Mouse (Mus musculus): Measurements from ENCODE around the gene Grid2ip.

Gene Grid2ip

DNA sequence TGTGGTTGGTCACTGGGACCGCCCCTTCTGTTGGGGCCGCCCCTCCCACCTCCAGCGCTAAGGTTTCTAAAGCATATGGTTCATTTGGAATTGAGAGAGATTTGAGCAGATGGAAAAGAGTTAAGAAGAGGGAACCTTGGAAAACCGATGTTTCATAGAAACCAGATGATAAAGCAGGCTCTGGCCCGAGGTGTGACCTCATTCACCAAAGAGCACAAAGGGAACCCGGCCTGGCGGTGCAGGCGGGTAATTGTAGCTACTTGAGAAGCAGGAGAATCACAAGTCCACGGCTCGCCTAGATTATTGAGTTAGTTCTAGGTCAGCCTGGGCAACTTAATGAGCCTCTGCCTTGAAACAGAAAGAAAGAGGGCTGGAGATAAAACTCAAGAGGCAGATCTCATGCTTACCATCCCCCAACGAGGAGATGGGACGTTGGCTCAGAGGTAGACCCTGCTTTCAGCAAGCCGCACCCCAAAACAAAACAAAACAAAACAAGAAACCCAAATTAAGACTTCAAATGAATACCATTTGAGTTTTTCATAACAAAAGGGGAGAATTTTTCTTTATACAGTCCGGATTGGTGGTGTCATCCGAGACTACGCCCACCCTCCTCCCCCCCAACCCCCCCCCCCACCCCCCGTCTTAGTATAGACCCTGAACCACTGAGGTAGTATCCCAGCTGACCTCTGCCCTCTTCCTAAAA lies at the start of gene Grid2ip:
TSS of gene Grid2ip (plus strand) at position 653 of the 703 bp plus-strand sequence.
- in situ Hi-C loops (cut with MboI, MseI): no loop called here

DNA sequence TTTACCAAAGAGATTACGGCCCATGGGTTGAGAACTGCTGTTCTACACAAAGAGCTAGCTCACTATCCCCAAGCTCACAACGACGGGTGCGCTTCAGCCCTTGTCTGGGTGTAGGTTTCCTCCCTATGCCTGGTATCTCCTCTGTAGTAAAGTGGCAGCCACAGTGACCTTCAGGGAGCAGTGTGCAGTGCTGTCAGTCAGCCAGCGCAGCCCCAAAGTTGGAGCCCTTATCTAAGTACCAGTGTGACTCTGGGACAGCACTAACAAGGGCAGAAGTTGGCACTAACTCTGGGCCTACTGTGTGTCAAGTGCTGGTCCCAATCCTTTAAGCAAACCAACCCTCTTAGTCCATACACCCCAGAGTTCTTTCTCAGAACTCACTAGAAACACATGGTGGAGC lies 48.3 kb upstream of the Grid2ip start:
- in situ Hi-C loops (cut with MboI, MseI): no loop called here

GRCm38 (mm10) chr5:143309916-143310315 lies 47.2 kb upstream of the Grid2ip start:
- in situ Hi-C loops (cut with MboI, MseI): no loop called here

- in situ Hi-C loops (cut with MboI, MseI): no loop called here
Observed at GRCm38 (mm10) chr5:143311886-143312285, 45.3 kb upstream of the Grid2ip start.

GRCm38 (mm10) chr5:143314183-143314729 lies 42.9 kb upstream of the Grid2ip start:
- in situ Hi-C loops (cut with MboI, MseI): no loop called here

DNA sequence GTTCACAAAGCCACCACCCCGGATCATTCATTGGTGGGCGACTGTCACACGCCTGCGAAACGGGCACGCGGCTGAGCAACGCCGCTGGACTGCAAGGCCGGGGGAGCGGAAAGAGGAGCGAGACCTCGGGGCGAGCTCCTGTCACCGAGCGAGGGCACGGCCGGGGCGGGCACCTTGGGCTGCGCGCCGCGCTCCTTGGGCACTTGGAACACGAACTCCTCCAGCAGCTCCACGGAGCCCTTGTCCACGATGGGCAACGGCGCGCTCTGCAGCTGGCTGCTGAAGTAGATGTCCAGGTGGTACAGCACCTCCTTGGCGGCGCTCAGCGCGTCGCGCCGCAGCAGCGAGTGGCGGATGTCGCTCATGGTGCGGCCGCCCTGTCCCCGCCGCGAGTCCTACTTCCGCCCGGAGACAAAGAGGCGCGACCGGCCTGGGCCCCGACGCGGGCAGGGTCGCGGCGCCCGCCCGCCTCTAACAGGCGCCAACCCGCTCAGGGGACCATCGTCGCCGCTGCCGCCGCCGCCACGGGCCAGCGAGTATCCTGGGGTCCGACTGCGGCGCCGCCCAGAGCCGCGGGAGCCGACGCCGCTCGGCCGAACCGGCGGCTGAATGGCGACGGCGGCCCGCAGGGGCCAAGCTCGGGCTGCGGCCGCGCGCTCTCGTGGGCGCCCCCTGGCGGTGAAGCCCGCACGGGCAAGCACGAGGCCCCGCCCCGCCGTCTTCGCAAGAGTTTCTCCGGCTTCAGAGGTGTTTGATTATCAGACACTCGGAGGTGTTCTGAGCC lies 42.2 kb upstream of the Grid2ip start, which contains the start of gene E130309D02Rik:
TSS of gene E130309D02Rik (minus strand) at position 631 of the 784 bp plus-strand sequence.
- in situ Hi-C loops (cut with MboI, MseI): no loop called here

DNA sequence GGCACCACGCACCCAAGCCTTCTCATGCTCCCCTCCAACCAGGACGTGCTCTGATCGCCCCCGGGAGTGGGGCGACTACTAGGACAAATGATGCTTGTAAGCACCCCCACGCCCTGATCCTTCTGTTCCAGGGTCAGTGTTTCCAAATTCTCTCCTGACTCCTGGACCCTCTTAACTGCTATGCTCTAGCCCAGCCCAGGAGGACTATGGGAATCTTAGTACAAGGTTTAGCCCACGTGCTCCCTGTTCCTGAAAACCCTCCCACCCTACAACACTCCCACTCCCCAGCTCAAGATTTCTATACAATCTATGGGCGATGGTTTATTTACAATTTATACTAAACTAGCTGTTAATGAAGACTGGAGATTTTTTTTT lies 41.6 kb upstream of the Grid2ip start:
- in situ Hi-C loops (cut with MboI, MseI): no loop called here

DNA sequence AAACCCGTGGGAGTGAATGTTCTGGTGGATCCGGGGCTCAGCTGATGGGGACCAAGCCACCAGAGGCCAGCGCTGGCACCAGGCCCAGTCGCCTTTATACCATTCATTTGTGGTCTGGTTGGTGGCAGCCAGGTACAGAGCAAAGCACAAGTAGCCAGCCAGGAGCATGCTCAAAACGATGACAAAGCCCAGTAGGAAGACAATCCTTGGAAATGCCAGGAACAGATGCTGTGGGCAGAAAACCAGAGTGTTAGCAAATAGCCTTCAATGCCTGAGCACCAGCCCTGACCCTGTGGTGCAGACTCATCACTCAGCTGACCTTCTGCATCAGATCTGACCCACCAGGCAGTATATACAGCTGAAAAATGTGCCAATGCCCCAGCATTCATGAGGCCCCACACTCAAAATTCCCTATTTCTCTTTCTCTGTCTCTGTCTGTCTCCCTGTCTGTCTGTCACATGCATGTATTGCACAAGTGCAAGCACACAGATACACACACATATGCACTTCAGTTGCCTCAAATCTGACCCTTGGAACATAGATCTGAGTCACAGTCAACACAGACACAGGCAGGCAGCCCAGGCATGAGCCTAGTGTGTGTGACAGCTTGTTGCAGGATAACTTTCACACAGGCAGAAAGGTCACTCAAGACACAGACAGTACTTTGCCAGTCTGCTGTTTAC lies 40.4 kb upstream of the Grid2ip start:
- in situ Hi-C loops (cut with MboI, MseI): no loop called here

- in situ Hi-C loops (cut with MboI, MseI): no loop called here
Observed at GRCm38 (mm10) chr5:143317288-143317610, 39.9 kb upstream of the Grid2ip start.

GRCm38 (mm10) chr5:143328690-143329495 lies 28.2 kb upstream of the Grid2ip start, which contains the start of gene Zdhhc4:
TSS of gene Zdhhc4 (minus strand) at chr5:143329256.
- in situ Hi-C loops (cut with MboI, MseI): no loop called here

DNA sequence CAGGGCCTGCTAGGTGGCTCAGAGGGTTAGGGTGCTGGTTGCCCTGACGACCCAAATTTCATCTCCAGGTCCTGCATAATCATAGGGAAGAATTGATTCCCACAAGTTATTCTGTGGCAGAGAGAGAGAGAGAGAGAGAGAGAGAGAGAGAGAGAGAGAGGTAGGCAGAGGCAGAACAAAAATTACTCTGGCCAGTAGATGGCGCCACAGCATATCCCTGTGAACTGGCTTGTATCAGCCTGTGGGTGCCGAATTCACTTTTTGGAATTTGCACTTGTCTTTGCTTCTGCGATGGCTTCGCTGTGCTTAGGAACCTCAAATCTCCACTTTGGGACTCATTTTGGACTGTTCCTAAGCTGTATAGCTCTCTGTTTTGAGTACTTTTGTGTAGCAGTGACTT lies 23.3 kb upstream of the Grid2ip start:
- in situ Hi-C loops (cut with MboI, MseI): no loop called here

DNA sequence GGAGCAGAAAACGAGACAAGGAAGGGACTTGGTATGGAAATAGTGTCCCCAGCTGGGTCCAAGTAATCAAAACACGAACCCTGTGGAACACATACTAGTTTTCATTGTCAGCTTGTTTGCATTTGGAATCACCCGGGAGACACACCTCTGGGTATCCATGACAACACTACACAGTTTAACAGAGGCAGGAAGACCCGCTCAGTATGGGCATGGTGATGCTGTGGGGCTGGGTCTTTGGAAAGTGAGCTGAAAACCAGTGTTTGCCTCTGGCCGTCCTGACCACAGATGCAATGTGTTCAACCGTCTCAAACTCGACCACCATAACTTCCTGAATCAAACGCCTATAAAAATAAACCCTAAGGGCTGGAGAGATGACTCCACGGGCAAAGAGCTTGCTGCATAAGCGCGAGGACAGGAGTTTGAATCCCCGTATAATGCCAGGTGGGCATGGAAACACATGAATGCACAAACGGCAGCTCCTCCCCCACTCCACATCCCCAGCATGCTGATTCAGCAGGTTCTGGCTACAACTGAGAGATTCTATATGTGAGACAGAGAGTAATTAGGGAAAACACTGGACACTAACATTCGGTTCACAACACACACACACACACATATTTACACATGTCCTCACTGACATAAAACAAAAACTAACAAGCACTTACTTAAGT lies 22.6 kb upstream of the Grid2ip start:
- in situ Hi-C loops (cut with MboI, MseI): loop anchor here (5.0 kb wide), 1 partner anchor 83 kb away; no protein-coding TSS in a partner anchor

DNA sequence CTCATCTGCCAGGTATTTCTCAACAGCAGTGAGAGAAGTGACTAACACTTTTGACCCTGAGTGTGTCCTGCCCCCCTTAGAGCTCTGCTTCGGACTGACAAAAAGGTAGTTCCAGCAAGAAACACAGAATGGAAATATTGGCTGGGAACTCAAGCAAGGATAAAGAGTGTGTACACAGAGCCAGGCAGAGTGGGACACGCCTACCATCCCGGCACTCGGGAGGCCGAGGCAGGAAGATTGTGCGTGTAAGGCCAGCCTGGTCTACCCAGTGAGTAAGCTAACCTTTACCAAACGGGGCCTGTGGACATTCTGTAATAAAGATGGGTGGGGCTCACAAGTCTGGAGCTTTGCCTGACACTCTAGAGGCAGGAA lies 22.1 kb upstream of the Grid2ip start:
- in situ Hi-C loops (cut with MboI, MseI): loop anchor here (5.0 kb wide), 1 partner anchor 82 kb away; no protein-coding TSS in a partner anchor

- in situ Hi-C loops (cut with MboI, MseI): loop anchor here (5.0 kb wide), 1 partner anchor 81 kb away; no protein-coding TSS in a partner anchor
Observed at GRCm38 (mm10) chr5:143336559-143336958, 20.6 kb upstream of the Grid2ip start.

GRCm38 (mm10) chr5:143339603-143340002 lies 17.5 kb upstream of the Grid2ip start:
- in situ Hi-C loops (cut with MboI, MseI): loop anchor here (5.0 kb wide), 1 partner anchor 78 kb away; no protein-coding TSS in a partner anchor

DNA sequence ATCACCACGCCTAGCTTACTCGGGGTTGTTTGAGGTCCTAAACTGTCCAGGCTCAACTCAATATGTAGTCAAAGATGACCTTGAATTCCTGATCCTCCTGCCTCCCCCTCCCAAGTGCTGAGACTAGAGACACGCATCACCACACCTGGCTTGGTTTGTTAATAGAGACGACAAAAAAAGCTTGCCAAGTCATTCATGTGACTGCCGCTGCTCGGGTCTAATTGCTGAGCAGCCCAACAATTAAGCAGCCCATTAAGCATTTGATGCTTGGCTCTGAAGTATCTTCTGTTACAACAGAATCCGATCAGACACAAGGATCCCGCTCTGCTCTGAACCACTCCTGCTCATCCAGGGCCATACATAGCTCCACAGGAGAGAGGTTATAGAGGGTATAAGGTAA lies 10.8 kb upstream of the Grid2ip start:
- in situ Hi-C loops (cut with MboI, MseI): no loop called here

GRCm38 (mm10) chr5:143356017-143356416 lies 1.1 kb upstream of the Grid2ip start:
- in situ Hi-C loops (cut with MboI, MseI): no loop called here

- in situ Hi-C loops (cut with MboI, MseI): no loop called here
Observed at GRCm38 (mm10) chr5:143357564-143357963, 426 bp downstream of the Grid2ip start.

- in situ Hi-C loops (cut with MboI, MseI): no loop called here
Observed at GRCm38 (mm10) chr5:143359263-143359662, 2.1 kb downstream of the Grid2ip start.

- in situ Hi-C loops (cut with MboI, MseI): no loop called here
Observed at GRCm38 (mm10) chr5:143360000-143360399, 2.9 kb downstream of the Grid2ip start.

GRCm38 (mm10) chr5:143361428-143361827 lies 4.3 kb downstream of the Grid2ip start:
- in situ Hi-C loops (cut with MboI, MseI): no loop called here
